Mouse (Mus musculus) central nervous system, embryonic 11.5 days (tissue): ENCODE measurements around the gene Aldh1a3. TPM values are rescaled to one million over a fixed set of nuclear protein-coding genes. Genes with fewer than 3 reads are reported as not detected.

Experiments
- polyA plus RNA-seq: library from polyadenylated mRNA; depleted of rRNA; stranded (reverse); fragments of >200 nt; gene quantifications from 2 replicates; pipeline ENCODE4 v1.2.3, GENCODE M21; 2012; rRNA removed

The Aldh1a3 gene
- polyA plus RNA-seq: 1.3 and 2.4 TPM in 2 replicates

DNA sequence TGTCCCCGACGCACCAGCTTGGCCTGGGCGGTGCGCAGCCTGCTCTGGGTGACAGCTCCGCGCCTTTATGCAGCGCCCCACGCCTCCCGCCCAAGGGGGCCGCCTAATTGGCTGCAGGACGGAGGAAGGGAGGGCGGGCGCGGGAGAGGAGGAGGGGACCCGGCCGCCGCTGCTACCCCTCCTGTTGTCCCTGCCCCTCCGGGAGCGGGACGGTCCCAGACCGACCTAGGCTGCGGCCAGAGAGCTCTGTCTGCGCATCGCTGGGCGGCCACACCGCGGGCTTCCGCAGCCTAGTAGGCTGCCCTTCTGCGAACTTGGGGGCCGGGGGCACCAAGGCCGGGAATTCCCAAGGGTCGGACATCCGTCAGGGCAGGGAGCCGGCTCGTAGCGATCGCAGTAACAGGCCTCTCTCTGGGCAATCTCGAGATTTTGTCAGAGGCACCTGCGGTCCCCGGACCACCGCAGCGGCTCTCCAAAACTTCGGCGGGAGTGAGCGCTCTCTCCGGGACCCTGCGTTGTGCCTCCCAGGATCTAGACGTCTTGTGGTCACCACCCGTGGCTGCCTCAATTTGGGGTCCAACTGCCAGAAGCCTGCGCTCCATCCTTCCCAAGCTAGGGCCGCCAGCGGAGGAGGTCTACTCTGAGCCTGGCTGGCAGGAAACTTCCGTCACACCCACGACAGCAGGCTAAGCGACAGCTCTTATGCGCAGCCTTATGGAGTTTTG is at the start of gene Aldh1a3:
Gene Aldh1a3 (minus strand): TSS at position 81 of the 725 bp plus-strand sequence.

GRCm38 (mm10) chr7:66387813-66388521 is 39.4 kb downstream of the Aldh1a3 start, which contains the start of gene Lrrk1:
TSS of gene Lrrk1 (minus strand) at chr7:66388350.

GRCm38 (mm10) chr7:66365904-66366303 is 61.4 kb downstream of the Aldh1a3 start, which contains the start of gene Gm10974:
TSS of gene Gm10974 (plus strand) at chr7:66365905.

Other genes with a start within 250 kb of the Aldh1a3 start
- gene Gm10974, start 61.6 kb downstream of the Aldh1a3 start, polyA plus RNA-seq: not detected in 2 replicates
- gene Lrrk1, start 39.2 kb downstream of the Aldh1a3 start, polyA plus RNA-seq: 3.9 and 6.2 TPM in 2 replicates